Mouse (Mus musculus): ENCODE results near the gene Pitpnm2. TPM values are rescaled to one million over a fixed set of nuclear protein-coding genes. Genes with fewer than 3 reads are reported as not detected.

Gene Pitpnm2
- polyA plus RNA-seq, 1 experiment from 2014 or later = 5.1 TPM

GRCm38 (mm10) chr5:124184191-124184590 is 65.4 kb downstream of the Pitpnm2 start:
- no peak for ATAC-seq (ENCODE audit: insufficient read depth, low FRiP score, low read depth)
- no peak overlapping the region for H3K9ac ChIP-seq
- H3K4me1 ChIP-seq = peaks cover 28% of the 10 kb centered on the region
- no peak overlapping the region for H3K27ac ChIP-seq
- no peaks in the 10 kb centered on the region for H3K9me3 ChIP-seq
- no peaks in the 10 kb centered on the region for H3K36me3 ChIP-seq
- no peaks in the 10 kb centered on the region for H3K27me3 ChIP-seq (replicated peaks)
- no peak overlapping the region for H3K4me2 ChIP-seq
- no peak overlapping the region for H3K4me3 ChIP-seq (replicated peaks)
- 86% methylated on average over 3 of the region's 3 CpGs for WGBS

- ATAC-seq (ENCODE audit: insufficient read depth, low FRiP score, low read depth) = no peak
- H3K4me3 ChIP-seq (replicated peaks) = no peak overlapping the region
- WGBS = 84% methylated on average over 7 of the region's 7 CpGs
Measured at GRCm38 (mm10) chr5:124182642-124183041, 66.9 kb downstream of the Pitpnm2 start.

GRCm38 (mm10) chr5:124182097-124182496 is 67.5 kb downstream of the Pitpnm2 start:
- no peak overlapping the region for H3K4me2 ChIP-seq
- H3K27me3 ChIP-seq (replicated peaks) = no peaks in the 10 kb centered on the region
- 87% methylated on average over 5 of the region's 5 CpGs for WGBS
- ATAC-seq (ENCODE audit: insufficient read depth, low FRiP score, low read depth) = peak; percentile 59
- peaks cover 19% of the 10 kb centered on the region for H3K4me1 ChIP-seq
- no peak overlapping the region for H3K27ac ChIP-seq
- no peaks in the 10 kb centered on the region for H3K9me3 ChIP-seq
- H3K36me3 ChIP-seq = no peaks in the 10 kb centered on the region
- H3K9ac ChIP-seq = no peak overlapping the region
- H3K4me3 ChIP-seq (replicated peaks) = no peak overlapping the region

More at GRCm38 (mm10) chr5:124182642-124183041, 66.9 kb downstream of the Pitpnm2 start:
- Histone ChIP-seq H3K27me3 (replicated peaks) (no peaks in the 10 kb centered on the region), H3K9ac (no peak overlapping the region), H3K9me3 (no peaks in the 10 kb centered on the region), H3K4me2 (no peak overlapping the region), H3K27ac (no peak overlapping the region), H3K36me3 (no peaks in the 10 kb centered on the region), H3K4me1 (peaks cover 25% of the 10 kb centered on the region)

- Histone ChIP-seq H3K4me3 (replicated peaks) (no peak overlapping the region), H3K36me3 (no peaks in the 10 kb centered on the region), H3K27me3 (replicated peaks) (no peaks in the 10 kb centered on the region), H3K4me1 (peaks cover 13% of the 10 kb centered on the region; the same call in 1 of the 2 replicates), H3K4me2 (no peak overlapping the region), H3K27ac (no peak overlapping the region), H3K9me3 (no peaks in the 10 kb centered on the region), H3K9ac (no peak overlapping the region)
- 71% methylated on average over 12 of the region's 12 CpGs for WGBS
- ATAC-seq (ENCODE audit: insufficient read depth, low FRiP score, low read depth) = no peak
Measured at GRCm38 (mm10) chr5:124180500-124181167, 68.9 kb downstream of the Pitpnm2 start.

- H3K4me2 ChIP-seq = no peak overlapping the region
- H3K4me3 ChIP-seq (replicated peaks) = no peak overlapping the region
- WGBS = 82% methylated on average over 4 of the region's 4 CpGs
- H3K9ac ChIP-seq = no peak overlapping the region
- H3K9me3 ChIP-seq = no peaks in the 10 kb centered on the region
- H3K27me3 ChIP-seq (replicated peaks) = no peaks in the 10 kb centered on the region
- no peak for ATAC-seq (ENCODE audit: insufficient read depth, low FRiP score, low read depth)
- H3K4me1 ChIP-seq = peaks cover 11% of the 10 kb centered on the region
- no peak overlapping the region for H3K27ac ChIP-seq
- H3K36me3 ChIP-seq = no peaks in the 10 kb centered on the region
Measured at GRCm38 (mm10) chr5:124179411-124179810, 70.1 kb downstream of the Pitpnm2 start.

GRCm38 (mm10) chr5:124176726-124177132 is 72.8 kb downstream of the Pitpnm2 start:
- no peak overlapping the region for H3K4me3 ChIP-seq (replicated peaks)
- no peaks in the 10 kb centered on the region for H3K36me3 ChIP-seq
- H3K4me2 ChIP-seq = no peak overlapping the region
- H3K9me3 ChIP-seq = no peaks in the 10 kb centered on the region
- H3K4me1 ChIP-seq = peaks cover 21% of the 10 kb centered on the region
- no peaks in the 10 kb centered on the region for H3K27me3 ChIP-seq (replicated peaks)
- 58% methylated on average over 7 of the region's 7 CpGs for WGBS
- ATAC-seq (ENCODE audit: insufficient read depth, low FRiP score, low read depth) = no peak
- H3K27ac ChIP-seq = no peak overlapping the region
- no peak overlapping the region for H3K9ac ChIP-seq

GRCm38 (mm10) chr5:124175138-124175537 is 74.4 kb downstream of the Pitpnm2 start:
- H3K9ac ChIP-seq = no peak overlapping the region
- no peaks in the 10 kb centered on the region for H3K36me3 ChIP-seq
- H3K4me1 ChIP-seq = peaks cover 13% of the 10 kb centered on the region; the same call in 1 of the 2 replicates
- ATAC-seq (ENCODE audit: insufficient read depth, low FRiP score, low read depth) = no peak
- no peaks in the 10 kb centered on the region for H3K9me3 ChIP-seq
- no peak overlapping the region for H3K4me2 ChIP-seq
- H3K4me3 ChIP-seq (replicated peaks) = no peak overlapping the region
- no peak overlapping the region for H3K27ac ChIP-seq
- H3K27me3 ChIP-seq (replicated peaks) = no peaks in the 10 kb centered on the region
- WGBS = 34% methylated on average over 4 of the region's 4 CpGs

GRCm38 (mm10) chr5:124173012-124173985 is 76.3 kb downstream of the Pitpnm2 start:
- WGBS = 63% methylated on average over 15 of the region's 15 CpGs
- H3K27ac ChIP-seq = peak overlapping the region; percentile 23; the same call in 1 of the 2 replicates
- no peaks in the 10 kb centered on the region for H3K9me3 ChIP-seq
- peak; percentile 61 for ATAC-seq (ENCODE audit: insufficient read depth, low FRiP score, low read depth)
- no peaks in the 10 kb centered on the region for H3K27me3 ChIP-seq (replicated peaks)
- H3K36me3 ChIP-seq = no peaks in the 10 kb centered on the region
- no peak overlapping the region for H3K9ac ChIP-seq
- H3K4me1 ChIP-seq = peaks cover 13% of the 10 kb centered on the region; the same call in 1 of the 2 replicates
- no peak overlapping the region for H3K4me2 ChIP-seq
- H3K4me3 ChIP-seq (replicated peaks) = no peak overlapping the region

GRCm38 (mm10) chr5:124172246-124172645 is 77.3 kb downstream of the Pitpnm2 start:
- Histone ChIP-seq H3K27me3 (replicated peaks) (no peaks in the 10 kb centered on the region), H3K9ac (no peak overlapping the region), H3K4me2 (no peak overlapping the region), H3K4me1 (peaks cover 14% of the 10 kb centered on the region; the same call in 1 of the 2 replicates), H3K4me3 (replicated peaks) (no peak overlapping the region), H3K9me3 (no peaks in the 10 kb centered on the region), H3K36me3 (no peaks in the 10 kb centered on the region), H3K27ac (no peak overlapping the region)
- no peak for ATAC-seq (ENCODE audit: insufficient read depth, low FRiP score, low read depth)
- 89% methylated on average over 4 of the region's 4 CpGs for WGBS

- no peak for ATAC-seq (ENCODE audit: insufficient read depth, low FRiP score, low read depth)
- 42% methylated on average over 8 of the region's 9 CpGs for WGBS
Measured at GRCm38 (mm10) chr5:124171781-124172180, 77.8 kb downstream of the Pitpnm2 start.

GRCm38 (mm10) chr5:124169224-124169621 is 80.3 kb downstream of the Pitpnm2 start:
- H3K4me2 ChIP-seq = no peak overlapping the region
- ATAC-seq (ENCODE audit: insufficient read depth, low FRiP score, low read depth) = no peak
- no peak overlapping the region for H3K4me3 ChIP-seq (replicated peaks)
- H3K9me3 ChIP-seq = no peaks in the 10 kb centered on the region
- no peaks in the 10 kb centered on the region for H3K27me3 ChIP-seq (replicated peaks)
- no peak overlapping the region for H3K27ac ChIP-seq
- 77% methylated on average over 3 of the region's 3 CpGs for WGBS
- H3K9ac ChIP-seq = no peak overlapping the region
- H3K36me3 ChIP-seq = no peaks in the 10 kb centered on the region
- peaks cover 26% of the 10 kb centered on the region for H3K4me1 ChIP-seq

More at GRCm38 (mm10) chr5:124171781-124172180, 77.8 kb downstream of the Pitpnm2 start:
- Histone ChIP-seq H3K27ac (no peak overlapping the region), H3K4me3 (replicated peaks) (no peak overlapping the region), H3K9me3 (no peaks in the 10 kb centered on the region), H3K27me3 (replicated peaks) (no peaks in the 10 kb centered on the region), H3K4me2 (no peak overlapping the region), H3K9ac (no peak overlapping the region), H3K36me3 (no peaks in the 10 kb centered on the region), H3K4me1 (peaks cover 16% of the 10 kb centered on the region; the same call in 1 of the 2 replicates)
